Mouse (Mus musculus) megakaryocyte, embryonic 14.5 days (primary cell): ENCODE measurements around the gene Sfi1. TPM values are rescaled to one million over a fixed set of nuclear protein-coding genes. Genes with fewer than 3 reads are reported as not detected.
"Not testable (repeated sequence)": the region's sequence is repeated elsewhere in the genome, so short reads cannot be mapped to it uniquely, and the experiment has no call there.

Source experiments
- H3K27me3 ChIP-seq: replicated peaks from 2 replicates; pipeline ENCODE3; 2012; ENCODE audit warnings: inconsistent platforms
- H3K36me3 ChIP-seq: replicated peaks from 2 replicates; pipeline ENCODE3; 2012; ENCODE audit warnings: low read length, inconsistent platforms, mixed read lengths
- H3K4me1 ChIP-seq: 2 replicates; pipeline ENCODE4 v1.6.1; 2012; ENCODE audit warnings: inconsistent platforms
- H3K4me3 ChIP-seq: replicated peaks from 2 replicates; pipeline ENCODE3; 2012; ENCODE audit warnings: moderate library complexity, mild to moderate bottlenecking, inconsistent platforms
- H3K9me3 ChIP-seq: 2 replicates; pipeline ENCODE4 v1.6.1; 2012; ENCODE audit warnings: inconsistent platforms
- polyA plus RNA-seq: library from polyadenylated mRNA; stranded (reverse); fragments of >175 nt; gene quantifications from 2 replicates; pipeline ENCODE4 v1.2.3, GENCODE M21; 2012; ENCODE audit warnings: low replicate concordance; ENCODE audit not compliant: insufficient read depth

The Sfi1 gene
- polyA plus RNA-seq, 1 experiment: 13.3 TPM

- not testable (repeated sequence) for H3K9me3 ChIP-seq, H3K27me3 ChIP-seq, H3K4me1 ChIP-seq, H3K4me3 ChIP-seq, H3K36me3 ChIP-seq
Measured at GRCm38 (mm10) chr11:3146806-3147205, 46.5 kb downstream of the Sfi1 start.

DNA sequence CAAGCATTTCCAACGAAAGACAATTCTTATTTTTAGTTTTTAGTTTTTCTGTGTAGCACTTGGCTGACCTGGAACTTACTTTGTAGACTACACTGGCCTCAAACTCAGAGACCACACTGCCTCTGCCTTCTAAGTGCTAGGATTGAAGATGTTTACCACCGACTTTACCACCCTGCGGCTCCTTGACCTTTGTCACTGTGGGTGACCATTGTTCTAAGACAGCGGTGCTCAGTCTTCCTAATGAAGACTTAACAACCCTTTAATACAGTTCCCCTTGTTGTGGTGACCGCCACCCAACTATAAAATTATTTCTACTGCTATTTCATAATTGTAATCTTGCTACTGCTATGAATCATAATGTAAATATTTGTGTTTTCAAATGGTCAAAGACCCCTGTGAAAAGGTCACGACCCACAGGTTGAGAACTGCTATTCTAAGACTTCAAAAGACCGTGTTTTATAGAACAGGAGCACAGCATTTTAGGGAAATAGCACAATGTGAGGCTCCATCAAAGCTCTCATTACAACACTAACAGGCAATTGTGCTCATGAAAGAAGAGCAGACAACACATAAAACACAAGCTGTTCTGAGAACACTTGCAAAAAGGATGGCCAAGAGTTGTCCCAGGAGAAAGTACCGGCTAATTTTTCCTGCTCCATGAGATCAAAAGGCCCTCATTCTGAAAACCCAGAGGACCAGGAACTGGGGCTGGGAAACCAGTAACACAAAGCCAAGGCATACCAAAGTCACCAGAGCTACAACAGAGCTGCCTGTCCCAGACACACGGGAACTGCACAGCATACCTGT lies 47.7 kb downstream of the Sfi1 start:
- not testable (repeated sequence) for H3K4me1 ChIP-seq

DNA sequence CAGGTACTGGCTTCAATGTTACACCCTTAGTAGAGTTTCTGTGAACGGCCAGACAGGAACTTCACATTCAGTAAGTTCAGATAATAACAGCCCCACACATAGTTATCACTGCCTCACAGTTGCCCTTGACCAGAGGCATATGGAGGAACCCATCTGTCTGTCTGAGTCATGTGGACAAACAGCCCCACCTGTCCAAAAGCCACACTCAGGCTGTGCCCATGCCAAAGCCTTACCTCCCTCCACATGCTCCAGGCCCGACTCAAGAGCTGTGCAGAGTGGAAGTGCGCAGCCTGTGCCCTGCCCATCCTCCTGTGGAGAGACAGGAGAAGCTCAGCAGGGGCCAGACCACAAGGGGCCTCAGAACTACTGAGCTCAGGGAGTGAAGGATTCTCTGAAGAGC lies 49.3 kb downstream of the Sfi1 start:
- not testable (repeated sequence) for H3K9me3 ChIP-seq, H3K36me3 ChIP-seq, H3K27me3 ChIP-seq, H3K4me1 ChIP-seq, H3K4me3 ChIP-seq

More for the DNA sequence above, 47.7 kb downstream of the Sfi1 start:
- H3K36me3 ChIP-seq, H3K27me3 ChIP-seq, H3K4me3 ChIP-seq, H3K9me3 ChIP-seq: not testable (repeated sequence)

- not testable (repeated sequence) for H3K4me1 ChIP-seq, H3K9me3 ChIP-seq, H3K4me3 ChIP-seq, H3K36me3 ChIP-seq, H3K27me3 ChIP-seq
Measured at GRCm38 (mm10) chr11:3142413-3142812, 50.9 kb downstream of the Sfi1 start.

DNA sequence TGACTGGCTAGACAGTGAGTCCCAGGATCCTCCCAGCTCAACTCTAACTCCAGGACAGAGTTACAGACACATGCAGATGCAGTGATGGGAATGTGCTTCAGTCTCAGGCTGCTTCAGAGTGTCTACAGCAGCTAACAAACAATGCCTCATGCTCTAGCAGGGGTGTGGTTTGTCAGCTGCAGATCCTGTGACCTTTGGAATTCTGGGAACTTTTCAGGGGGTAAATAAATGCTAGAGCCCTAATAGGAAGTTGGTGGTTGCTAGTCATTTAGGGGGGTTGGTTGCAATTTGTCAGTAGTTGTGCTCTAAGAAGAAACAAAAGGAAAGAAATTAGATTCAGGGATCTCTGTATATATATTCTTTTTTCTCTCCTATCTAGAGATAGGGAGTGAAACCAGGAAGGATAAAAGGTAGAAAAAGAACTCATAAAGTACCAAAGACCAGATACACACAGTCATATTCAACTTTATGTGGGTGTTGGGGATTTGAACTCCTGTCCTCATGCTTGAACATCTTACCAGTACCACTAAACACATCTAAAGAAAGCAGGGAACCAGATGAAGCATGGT lies 52.2 kb downstream of the Sfi1 start:
- not testable (repeated sequence) for H3K4me1 ChIP-seq, H3K27me3 ChIP-seq, H3K9me3 ChIP-seq, H3K4me3 ChIP-seq, H3K36me3 ChIP-seq

- H3K36me3 ChIP-seq, H3K4me1 ChIP-seq, H3K4me3 ChIP-seq, H3K27me3 ChIP-seq, H3K9me3 ChIP-seq: not testable (repeated sequence)
Measured at GRCm38 (mm10) chr11:3138323-3138722, 54.9 kb downstream of the Sfi1 start.

- H3K9me3 ChIP-seq, H3K27me3 ChIP-seq, H3K4me3 ChIP-seq, H3K4me1 ChIP-seq, H3K36me3 ChIP-seq: not testable (repeated sequence)
Measured at GRCm38 (mm10) chr11:3137279-3137678, 56.0 kb downstream of the Sfi1 start.

GRCm38 (mm10) chr11:3135956-3136355 lies 57.3 kb downstream of the Sfi1 start:
- not testable (repeated sequence) for H3K4me1 ChIP-seq, H3K27me3 ChIP-seq, H3K36me3 ChIP-seq, H3K4me3 ChIP-seq, H3K9me3 ChIP-seq

- peaks cover 12% of the 10 kb centered on the region for H3K36me3 ChIP-seq
- not testable (repeated sequence) for H3K27me3 ChIP-seq, H3K9me3 ChIP-seq, H3K4me3 ChIP-seq, H3K4me1 ChIP-seq
Measured at GRCm38 (mm10) chr11:3135391-3135790, 57.9 kb downstream of the Sfi1 start.

DNA sequence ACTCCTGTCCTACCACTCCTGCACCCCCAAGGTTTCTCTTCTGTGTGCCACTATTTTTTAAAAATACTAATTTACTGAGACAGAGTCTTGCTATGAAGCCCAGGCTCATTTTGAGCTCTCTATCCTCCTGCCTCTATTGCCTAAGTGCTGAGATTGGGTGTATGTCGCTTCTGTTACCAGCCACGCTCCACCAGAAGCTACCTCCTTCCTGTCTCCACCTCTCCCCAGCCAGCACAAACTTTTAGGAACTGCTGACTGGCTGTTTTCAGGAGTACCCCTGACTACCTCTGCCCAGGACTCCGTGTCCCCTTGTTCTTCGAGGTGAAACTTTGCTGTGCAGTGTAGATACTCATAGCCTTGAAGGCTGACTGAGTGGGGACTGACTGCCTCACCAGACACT lies 59.9 kb downstream of the Sfi1 start:
- H3K4me3 ChIP-seq, H3K27me3 ChIP-seq, H3K4me1 ChIP-seq: not testable (repeated sequence)
- H3K36me3 ChIP-seq: peaks cover 13% of the 10 kb centered on the region
- peaks cover 11% of the 10 kb centered on the region for H3K9me3 ChIP-seq

- not testable (repeated sequence) for H3K4me3 ChIP-seq, H3K4me1 ChIP-seq, H3K27me3 ChIP-seq
- H3K9me3 ChIP-seq: peaks cover 11% of the 10 kb centered on the region
- peaks cover 13% of the 10 kb centered on the region for H3K36me3 ChIP-seq
Measured at GRCm38 (mm10) chr11:3132957-3133356, 60.3 kb downstream of the Sfi1 start.

DNA sequence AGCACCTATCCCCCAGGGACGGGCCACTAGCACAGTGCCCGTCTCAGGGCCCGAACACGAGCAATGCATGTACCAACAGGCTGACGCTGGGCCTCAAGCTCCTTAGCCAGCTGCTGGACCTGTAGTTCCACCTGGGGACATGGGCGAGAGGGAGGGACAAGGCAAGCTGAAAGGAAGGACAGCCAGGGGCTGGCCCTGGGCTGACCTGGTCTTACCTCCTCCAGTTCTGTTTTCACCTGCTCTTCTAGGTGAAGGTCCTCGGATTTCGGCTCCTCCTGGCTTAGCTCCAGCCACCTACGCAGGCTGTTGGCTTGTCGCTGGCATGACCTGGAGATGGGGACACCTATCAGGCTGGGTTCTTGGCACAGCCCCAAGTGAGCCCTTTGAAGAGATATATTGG lies 61.3 kb downstream of the Sfi1 start:
- H3K27me3 ChIP-seq, H3K4me3 ChIP-seq, H3K4me1 ChIP-seq: not testable (repeated sequence)
- H3K36me3 ChIP-seq: peaks cover 13% of the 10 kb centered on the region
- H3K9me3 ChIP-seq: peaks cover 12% of the 10 kb centered on the region

- H3K4me3 ChIP-seq, H3K36me3 ChIP-seq, H3K4me1 ChIP-seq, H3K27me3 ChIP-seq: not testable (repeated sequence)
- H3K9me3 ChIP-seq: peaks cover 16% of the 10 kb centered on the region
Measured at GRCm38 (mm10) chr11:3129852-3130251, 63.4 kb downstream of the Sfi1 start.

DNA sequence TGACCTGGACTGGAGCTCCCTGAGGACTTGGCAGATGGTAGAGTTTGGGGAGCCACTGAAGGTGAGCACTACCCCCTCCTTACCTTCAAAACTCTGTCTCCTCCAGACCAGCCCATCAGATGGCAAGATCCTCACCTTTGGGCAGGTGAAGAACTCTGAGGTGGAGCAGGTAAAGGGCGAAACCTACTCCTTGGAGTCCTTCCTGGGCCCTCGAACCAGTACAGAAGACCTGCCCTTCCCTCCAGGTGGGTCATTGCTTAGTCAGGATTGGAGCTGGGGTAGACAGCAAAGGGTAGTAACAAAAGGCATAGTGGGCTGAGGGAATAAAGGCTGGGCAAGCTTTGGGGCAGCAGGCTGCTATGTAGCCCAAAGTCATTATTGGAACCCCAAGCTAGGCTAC lies 64.0 kb downstream of the Sfi1 start:
- H3K4me1 ChIP-seq, H3K36me3 ChIP-seq, H3K4me3 ChIP-seq, H3K27me3 ChIP-seq: not testable (repeated sequence)
- H3K9me3 ChIP-seq: peaks cover 16% of the 10 kb centered on the region

DNA sequence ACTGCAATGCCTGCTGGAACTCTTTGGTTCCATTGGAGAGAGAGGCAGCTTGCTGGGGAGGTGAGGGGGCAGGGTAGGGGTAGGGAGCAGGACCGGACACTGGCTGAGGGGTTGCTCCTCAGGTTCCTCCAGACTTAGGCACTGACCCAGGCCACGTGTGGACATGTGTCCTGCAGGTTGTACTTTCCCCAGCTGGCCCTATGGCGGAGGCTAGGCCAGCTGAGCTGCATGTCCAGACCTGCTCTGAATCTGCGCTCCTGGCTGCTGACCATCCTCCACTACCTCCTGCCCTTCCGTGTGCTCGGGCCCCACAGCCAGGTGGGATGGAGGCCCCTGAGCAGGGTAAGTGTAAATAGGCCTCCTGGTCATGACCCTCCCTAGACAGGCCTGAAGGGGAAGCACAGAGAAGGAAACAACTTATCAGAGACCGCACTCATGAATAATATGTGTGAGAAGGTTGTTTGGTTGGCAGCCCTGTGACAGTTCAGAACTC lies 65.9 kb downstream of the Sfi1 start:
- Histone ChIP-seq H3K9me3 (peaks cover 16% of the 10 kb centered on the region), H3K4me1 (peaks cover 13% of the 10 kb centered on the region)
- not testable (repeated sequence) for H3K27me3 ChIP-seq, H3K36me3 ChIP-seq, H3K4me3 ChIP-seq

- Histone ChIP-seq H3K9me3 (peaks cover 11% of the 10 kb centered on the region), H3K4me1 (peaks cover 14% of the 10 kb centered on the region)
- H3K36me3 ChIP-seq, H3K4me3 ChIP-seq, H3K27me3 ChIP-seq: not testable (repeated sequence)
Measured at GRCm38 (mm10) chr11:3126478-3127302, 66.6 kb downstream of the Sfi1 start.
